Mouse (Mus musculus): ENCODE measurements around the gene Gpr65.
"Not testable (repeated sequence)": the region's sequence is repeated elsewhere in the genome, so short reads cannot be mapped to it uniquely, and the experiment has no call there.

Gene Gpr65

GRCm38 (mm10) chr12:98268441-98269369 lies at the start of gene Gpr65:
TSS of gene Gpr65 (plus strand) at chr12:98268635.
- DNase-seq (ENCODE audit: low spot score in 2 of 2) = no peak

GRCm38 (mm10) chr12:98223286-98223685 lies 45.1 kb upstream of the Gpr65 start:
- DNase-seq (ENCODE audit: low spot score in 2 of 2) = no peak

- DNase-seq (ENCODE audit: low spot score in 2 of 2) = no peak
Measured at GRCm38 (mm10) chr12:98227037-98227436, 41.4 kb upstream of the Gpr65 start.

GRCm38 (mm10) chr12:98238478-98238877 lies 30.0 kb upstream of the Gpr65 start:
- DNase-seq (ENCODE audit: low spot score in 2 of 2) = not testable (repeated sequence)

- DNase-seq (ENCODE audit: low spot score in 2 of 2) = no peak
Measured at GRCm38 (mm10) chr12:98244161-98244560, 24.3 kb upstream of the Gpr65 start.

GRCm38 (mm10) chr12:98244865-98245264 lies 23.6 kb upstream of the Gpr65 start:
- DNase-seq (ENCODE audit: low spot score in 2 of 2) = no peak

GRCm38 (mm10) chr12:98246835-98247234 lies 21.6 kb upstream of the Gpr65 start:
- no peak for DNase-seq (ENCODE audit: low spot score in 2 of 2)

GRCm38 (mm10) chr12:98249671-98250070 lies 18.8 kb upstream of the Gpr65 start:
- no peak for DNase-seq (ENCODE audit: low spot score in 2 of 2)

GRCm38 (mm10) chr12:98250327-98250726 lies 18.1 kb upstream of the Gpr65 start:
- DNase-seq (ENCODE audit: low spot score in 2 of 2) = no peak

- no peak for DNase-seq (ENCODE audit: low spot score in 2 of 2)
Measured at GRCm38 (mm10) chr12:98252417-98252816, 16.0 kb upstream of the Gpr65 start.

- no peak for DNase-seq (ENCODE audit: low spot score in 2 of 2)
Measured at GRCm38 (mm10) chr12:98255373-98255995, 13.0 kb upstream of the Gpr65 start.

- no peak for DNase-seq (ENCODE audit: low spot score in 2 of 2)
Measured at GRCm38 (mm10) chr12:98258371-98258844, 10.0 kb upstream of the Gpr65 start.

GRCm38 (mm10) chr12:98258845-98259517 lies 9.5 kb upstream of the Gpr65 start, which contains the start of gene Galc:
TSS of gene Galc (minus strand) at chr12:98259459.
- DNase-seq (ENCODE audit: low spot score in 2 of 2) = peak; percentile 75 to 85

- DNase-seq (ENCODE audit: low spot score in 2 of 2) = no peak
Measured at GRCm38 (mm10) chr12:98259518-98259852, 8.9 kb upstream of the Gpr65 start.

- no peak for DNase-seq (ENCODE audit: low spot score in 2 of 2)
Measured at GRCm38 (mm10) chr12:98265697-98266096, 2.7 kb upstream of the Gpr65 start.

GRCm38 (mm10) chr12:98269791-98270745 lies 1.6 kb downstream of the Gpr65 start:
- DNase-seq (ENCODE audit: low spot score in 2 of 2) = no peak

GRCm38 (mm10) chr12:98270810-98271566 lies 2.6 kb downstream of the Gpr65 start:
- no peak for DNase-seq (ENCODE audit: low spot score in 2 of 2)

GRCm38 (mm10) chr12:98272433-98272832 lies 4.0 kb downstream of the Gpr65 start:
- no peak for DNase-seq (ENCODE audit: low spot score in 2 of 2)

GRCm38 (mm10) chr12:98280530-98280929 lies 12.1 kb downstream of the Gpr65 start:
- peak; percentile 53 to 70 for DNase-seq (ENCODE audit: low spot score in 2 of 2)

GRCm38 (mm10) chr12:98280996-98281395 lies 12.6 kb downstream of the Gpr65 start:
- DNase-seq (ENCODE audit: low spot score in 2 of 2) = no peak
